Mouse (Mus musculus): ENCODE data around the gene Hist2h2aa1.

DNA sequence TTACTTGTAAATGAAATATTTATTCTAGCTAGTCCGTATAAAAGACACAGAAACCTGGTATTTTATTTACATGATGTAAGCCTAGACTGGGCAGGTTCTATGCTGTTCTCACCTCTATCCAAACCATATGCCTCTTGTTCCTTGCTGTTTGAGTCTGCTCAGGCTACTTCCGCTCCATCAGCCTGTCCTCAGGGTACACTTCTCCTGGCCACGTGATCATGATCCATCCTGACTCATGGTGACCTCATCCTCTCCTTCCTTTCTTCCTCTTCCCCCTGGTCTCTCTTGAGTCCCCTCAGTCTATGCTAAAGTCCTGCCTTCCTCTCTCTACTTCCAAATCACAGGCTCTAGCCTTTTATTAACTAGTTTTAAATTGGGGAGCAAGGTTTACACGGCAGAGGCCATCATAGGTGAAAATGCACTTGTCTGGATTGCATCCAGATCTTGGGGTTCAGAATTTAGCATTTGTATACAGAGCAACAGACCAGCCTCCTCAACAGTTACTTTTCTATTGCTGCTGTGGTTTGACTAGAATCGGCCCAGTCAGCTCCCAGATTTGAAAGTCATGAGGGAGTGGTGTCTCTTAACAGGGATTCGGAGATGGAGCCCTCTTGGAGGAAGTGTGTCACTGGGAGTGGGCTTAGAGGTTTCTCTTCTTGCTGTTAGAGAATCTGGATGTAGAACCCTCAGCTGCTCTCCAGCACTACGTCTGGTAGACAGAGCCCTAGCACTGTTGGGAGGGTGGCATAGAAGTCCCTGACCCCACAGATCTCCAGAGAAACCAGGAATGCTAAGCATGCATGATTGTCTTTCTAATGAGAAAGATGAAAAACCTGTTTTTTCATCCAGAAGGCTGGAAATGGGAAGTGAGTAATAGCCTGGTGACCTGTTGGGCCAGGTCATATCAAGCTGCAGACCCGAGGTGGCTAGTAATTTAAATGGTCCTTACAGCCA lies 18.3 kb upstream of the Hist2h2aa1 start:
- TF ChIP-seq CTCF (IDR thresholded peaks at IDR 0.05; ENCODE audit: low read depth, low read length): no peak
- no peak for TF ChIP-seq POLR2A (IDR thresholded peaks at IDR 0.05; ENCODE audit: extremely low read depth, insufficient read depth, low read length)

Data from liver, adult 2 months (tissue).